Mouse (Mus musculus) G1E (cell line): ENCODE results near the gene Smim1.

Source experiments
- CTCF ChIP-seq: IDR thresholded peaks from 2 replicates; pipeline ENCODE4 v1.5.1; 2012; ENCODE audit warnings: low read depth, low read length, inconsistent platforms, mixed read lengths
- GATA1 ChIP-seq: IDR thresholded peaks from 2 replicates; pipeline ENCODE4 v1.6.1; 2012; ENCODE audit warnings: borderline replicate concordance, low read length, inconsistent platforms, mixed read lengths
- GATA2 ChIP-seq: IDR thresholded peaks from 2 replicates; pipeline ENCODE4 v1.6.1; 2012; ENCODE audit warnings: low read depth, low read length, inconsistent platforms, borderline replicate concordance
- POLR2AphosphoS5 ChIP-seq: IDR thresholded peaks from 2 replicates; pipeline ENCODE4 v1.6.1; 2012; ENCODE audit warnings: low read depth, low read length, inconsistent platforms; ENCODE audit not compliant: insufficient replicate concordance
- TAL1 ChIP-seq: conservative IDR thresholded peaks from 2 replicates; pipeline ENCODE4 v1.6.1; 2012; ENCODE audit warnings: low read depth, low read length, inconsistent platforms, mixed read lengths

DNA sequence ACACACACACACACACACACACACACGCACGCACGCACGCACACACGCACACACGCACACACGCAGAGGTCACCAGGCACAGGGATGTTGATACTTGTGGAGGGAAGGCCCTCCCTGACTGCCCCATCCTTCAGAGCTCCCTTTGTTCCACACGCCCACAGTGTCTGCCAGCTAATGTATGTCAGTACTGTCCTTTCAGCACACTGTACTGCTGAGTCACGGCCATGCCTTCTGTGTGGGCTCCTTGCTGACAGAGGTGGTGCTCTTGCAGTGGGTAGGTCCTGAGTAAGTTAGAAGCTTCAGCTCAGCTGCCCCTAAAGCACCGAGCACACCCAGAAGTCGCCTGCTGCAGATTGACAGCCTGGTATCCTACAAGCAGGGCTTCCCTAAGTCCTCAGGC, 45.6 kb downstream of the Smim1 start:
- no peak for TF ChIP-seq TAL1
- TF ChIP-seq CTCF = no peak
- TF ChIP-seq GATA1 = no peak
- no peak for TF ChIP-seq GATA2
- TF ChIP-seq POLR2AphosphoS5 = no peak
